Mouse (Mus musculus) liver, embryonic 13.5 days (tissue): ENCODE data around the gene Robo4. TPM values are rescaled to one million over a fixed set of nuclear protein-coding genes. Genes with fewer than 3 reads are reported as not detected.
A peak's percentile ranks its signal among the peaks of the same experiment; 100 is the strongest.

Source experiments
- ATAC-seq: fragments of 200-750 bp; cut with Nextera tagmentation; 2 replicates; pipeline ENCODE4 v1.8.0; 2017; ENCODE audit warnings: low read depth, mild to moderate bottlenecking, moderate number of reproducible peaks, moderate library complexity
- DNase-seq: peaks from one replicate; pipeline ENCODE4 v3.0.0; 2022
- H3K27ac ChIP-seq: fragments of 300-500 bp; sonication (generic); 2 replicates; pipeline ENCODE4 v1.5.1; 2015; ENCODE audit warnings: moderate library complexity, mild to moderate bottlenecking, inconsistent platforms
- H3K27me3 ChIP-seq: fragments of 300-500 bp; sonication (generic); 2 replicates; pipeline ENCODE4 v1.6.1; 2015; ENCODE audit warnings: mild to moderate bottlenecking, inconsistent platforms
- H3K36me3 ChIP-seq: fragments of 300-500 bp; sonication (generic); 2 replicates; pipeline ENCODE4 v1.6.1; 2015; ENCODE audit warnings: mild to moderate bottlenecking, inconsistent platforms
- H3K4me1 ChIP-seq: fragments of 300-500 bp; sonication (generic); replicated peaks from 2 replicates; pipeline ENCODE4 v1.6.1; 2015; ENCODE audit warnings: inconsistent platforms
- H3K4me2 ChIP-seq: fragments of 300-500 bp; sonication (generic); 2 replicates; pipeline ENCODE4 v1.6.1; 2015; ENCODE audit warnings: inconsistent platforms, mild to moderate bottlenecking, moderate library complexity
- H3K4me3 ChIP-seq: fragments of 300-500 bp; sonication (generic); replicated peaks from 2 replicates; pipeline ENCODE4 v1.5.1; 2015; ENCODE audit warnings: mild to moderate bottlenecking, inconsistent platforms
- H3K9ac ChIP-seq: fragments of 300-500 bp; sonication (generic); 2 replicates; pipeline ENCODE4 v1.6.1; 2015; ENCODE audit warnings: mild to moderate bottlenecking, inconsistent platforms
- H3K9me3 ChIP-seq: fragments of 300-500 bp; sonication (generic); replicated peaks from 2 replicates; pipeline ENCODE4 v1.6.1; 2016; ENCODE audit warnings: inconsistent platforms
- WGBS: fragments of 180-500 bp; shearing (Covaris S2); methylation state at CpG from one replicate; pipeline ENCODE4 v1.1.7; 2015; ENCODE audit not compliant: insufficient replicate concordance; 5-methylcytosine and 5-hydroxymethylcytosine counted together
- polyA plus RNA-seq: library from polyadenylated mRNA; unstranded; fragments of >200 nt; fragmentation: Nextera tagmentation; extraction: Ambion mirVana; gene quantifications from 2 replicates; pipeline ENCODE4 v1.2.1, GENCODE M21; 2015

Gene Robo4
- polyA plus RNA-seq, result 2.0 and 2.5 TPM in 2 replicates

- no peaks in the 10 kb centered on the region for H3K36me3 ChIP-seq
- H3K9me3 ChIP-seq, result no peaks in the 10 kb centered on the region
- no peak within 1 kb of the TSS; the same call in 1 of the 2 replicates for H3K9ac ChIP-seq
- H3K4me2 ChIP-seq, result 0 out of 2 replicates have a peak within 1 kb of the TSS, but pooled peaks have one; percentile 4
- WGBS, result 7% methylated on average over 7 of the region's 7 CpGs
- H3K4me1 ChIP-seq, result no peaks in the 10 kb centered on the region
- no peak for DNase-seq
- ATAC-seq, result 0 out of 2 replicates have a peak, but pooled peaks have one; percentile 34
- no peak within 1 kb of the TSS for H3K4me3 ChIP-seq
- H3K27ac ChIP-seq, result no peak within 1 kb of the TSS
- no peaks in the 10 kb centered on the region; the same call in 1 of the 2 replicates for H3K27me3 ChIP-seq
Observed at GRCm38 (mm10) chr9:37401802-37402201, at the start of gene Robo4. Robo4 (plus strand) TSS chr9:37401897.

- H3K4me2 ChIP-seq, result no peak overlapping the region
- no peak overlapping the region for H3K9ac ChIP-seq
- H3K36me3 ChIP-seq, result no peaks in the 10 kb centered on the region
- no peaks in the 10 kb centered on the region for H3K27me3 ChIP-seq
- H3K4me3 ChIP-seq, result no peak overlapping the region
- WGBS, result 21% methylated on average over 1 of the region's 1 CpGs
- no peak for DNase-seq
- peaks cover 11% of the 10 kb centered on the region for H3K4me1 ChIP-seq
- no peak for ATAC-seq
- H3K27ac ChIP-seq, result no peak overlapping the region
- H3K9me3 ChIP-seq, result no peaks in the 10 kb centered on the region
Observed at GRCm38 (mm10) chr9:37354485-37354884, 47.2 kb upstream of the Robo4 start.

- H3K9ac ChIP-seq, result no peak overlapping the region
- peaks cover 10% of the 10 kb centered on the region for H3K4me1 ChIP-seq
- DNase-seq (no peak), ATAC-seq (no peak)
- no peaks in the 10 kb centered on the region for H3K36me3 ChIP-seq
- H3K9me3 ChIP-seq, result no peaks in the 10 kb centered on the region
- no peak overlapping the region for H3K27ac ChIP-seq
- no peak overlapping the region for H3K4me3 ChIP-seq
- 65% methylated on average over 7 of the region's 7 CpGs for WGBS
- no peaks in the 10 kb centered on the region for H3K27me3 ChIP-seq
- H3K4me2 ChIP-seq, result no peak overlapping the region
Observed at GRCm38 (mm10) chr9:37358713-37359330, 42.9 kb upstream of the Robo4 start.

- Histone ChIP-seq H3K4me1 (peaks cover 10% of the 10 kb centered on the region), H3K36me3 (no peaks in the 10 kb centered on the region), H3K4me2 (no peak overlapping the region), H3K9ac (no peak overlapping the region), H3K27ac (no peak overlapping the region), H3K27me3 (no peaks in the 10 kb centered on the region), H3K9me3 (no peaks in the 10 kb centered on the region), H3K4me3 (no peak overlapping the region)
- DNase-seq (no peak), ATAC-seq (no peak)
- WGBS, result 62% methylated on average over 6 of the region's 6 CpGs
Observed at GRCm38 (mm10) chr9:37359331-37360220, 42.1 kb upstream of the Robo4 start.

GRCm38 (mm10) chr9:37362084-37362483 lies 39.6 kb upstream of the Robo4 start:
- Histone ChIP-seq H3K4me1 (peaks cover 10% of the 10 kb centered on the region), H3K9ac (no peak overlapping the region), H3K9me3 (no peaks in the 10 kb centered on the region), H3K27me3 (no peaks in the 10 kb centered on the region), H3K27ac (no peak overlapping the region), H3K4me2 (no peak overlapping the region), H3K4me3 (no peak overlapping the region), H3K36me3 (no peaks in the 10 kb centered on the region)
- ATAC-seq, result no peak
- no peak for DNase-seq

DNA sequence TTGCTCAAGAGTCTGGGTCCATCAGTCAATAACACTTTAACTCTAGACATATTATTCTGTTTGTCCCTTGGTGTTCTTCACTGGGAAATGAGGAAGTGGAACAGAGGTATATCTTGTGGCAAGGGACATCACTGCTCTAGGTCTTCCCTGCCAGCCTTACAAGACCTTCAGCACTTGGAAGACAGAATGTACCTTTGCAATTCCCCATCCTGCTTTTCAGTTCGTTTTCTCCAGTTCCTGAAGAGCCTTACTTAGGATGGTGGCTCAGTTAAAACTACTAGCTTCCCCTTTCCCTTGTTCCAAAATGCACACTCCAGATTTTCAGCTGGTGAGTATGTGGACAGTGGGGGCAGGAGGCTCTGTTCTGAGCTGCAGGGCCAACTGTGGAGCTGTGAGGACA lies 38.8 kb upstream of the Robo4 start:
- H3K4me2 ChIP-seq, result no peak overlapping the region
- no peak overlapping the region for H3K27ac ChIP-seq
- peaks cover 10% of the 10 kb centered on the region for H3K4me1 ChIP-seq
- H3K9ac ChIP-seq, result no peak overlapping the region
- no peaks in the 10 kb centered on the region for H3K9me3 ChIP-seq
- 27% methylated on average over 1 of the region's 1 CpGs for WGBS
- H3K36me3 ChIP-seq, result no peaks in the 10 kb centered on the region
- H3K27me3 ChIP-seq, result no peaks in the 10 kb centered on the region
- ATAC-seq, result no peak
- DNase-seq, result no peak
- H3K4me3 ChIP-seq, result no peak overlapping the region

DNA sequence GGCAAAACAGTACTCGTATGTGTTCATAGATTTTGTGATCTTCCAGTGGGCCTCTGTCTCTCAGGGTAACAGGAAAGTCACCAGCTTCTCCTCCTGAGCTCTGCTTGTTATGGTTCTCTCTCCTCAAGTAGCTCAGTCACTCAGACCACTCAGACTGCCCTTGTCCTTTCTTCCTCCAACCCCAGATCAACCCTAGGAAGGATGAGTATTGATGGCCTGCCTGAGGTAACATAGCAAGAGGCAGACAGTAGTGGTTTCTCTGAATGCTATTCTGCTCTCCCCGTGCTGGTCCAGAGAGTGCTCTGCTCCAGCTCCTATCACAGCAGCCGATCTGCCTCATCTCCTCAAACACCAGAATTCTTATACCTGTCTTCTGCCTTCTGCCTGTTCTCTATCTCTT lies 38.1 kb upstream of the Robo4 start:
- 48% methylated on average over 3 of the region's 3 CpGs for WGBS
- no peaks in the 10 kb centered on the region for H3K36me3 ChIP-seq
- H3K27ac ChIP-seq, result no peak overlapping the region
- H3K4me2 ChIP-seq, result no peak overlapping the region
- H3K4me1 ChIP-seq, result peaks cover 10% of the 10 kb centered on the region
- H3K9ac ChIP-seq, result no peak overlapping the region
- no peak for DNase-seq
- ATAC-seq, result no peak
- no peaks in the 10 kb centered on the region for H3K27me3 ChIP-seq
- H3K9me3 ChIP-seq, result no peaks in the 10 kb centered on the region
- H3K4me3 ChIP-seq, result no peak overlapping the region

DNA sequence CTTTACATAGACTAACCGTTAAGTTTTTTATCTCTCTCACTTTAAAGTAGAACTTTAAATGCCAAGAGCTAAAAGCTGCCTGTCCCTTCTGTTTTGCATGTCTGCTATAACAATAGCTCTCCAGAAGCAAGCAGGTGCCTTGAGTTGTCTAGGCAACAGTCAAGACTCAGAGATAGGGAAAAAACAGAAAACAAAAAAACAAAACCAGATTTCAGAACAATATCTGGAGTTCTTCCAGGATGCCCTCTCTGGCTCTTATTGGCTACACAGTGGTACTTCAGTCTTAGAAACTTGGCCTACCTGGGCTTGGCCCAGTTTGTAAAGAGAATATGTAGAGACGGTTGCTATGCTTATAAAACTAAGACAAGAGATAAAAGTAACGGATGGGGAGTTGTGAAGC lies 37.3 kb upstream of the Robo4 start:
- H3K36me3 ChIP-seq, result no peaks in the 10 kb centered on the region
- no peak overlapping the region for H3K27ac ChIP-seq
- ATAC-seq (no peak), DNase-seq (no peak)
- 65% methylated on average over 3 of the region's 3 CpGs for WGBS
- H3K9ac ChIP-seq, result no peak overlapping the region
- no peak overlapping the region for H3K4me2 ChIP-seq
- H3K4me1 ChIP-seq, result peaks cover 4% of the 10 kb centered on the region
- no peak overlapping the region for H3K4me3 ChIP-seq
- no peaks in the 10 kb centered on the region for H3K9me3 ChIP-seq
- no peaks in the 10 kb centered on the region for H3K27me3 ChIP-seq

DNA sequence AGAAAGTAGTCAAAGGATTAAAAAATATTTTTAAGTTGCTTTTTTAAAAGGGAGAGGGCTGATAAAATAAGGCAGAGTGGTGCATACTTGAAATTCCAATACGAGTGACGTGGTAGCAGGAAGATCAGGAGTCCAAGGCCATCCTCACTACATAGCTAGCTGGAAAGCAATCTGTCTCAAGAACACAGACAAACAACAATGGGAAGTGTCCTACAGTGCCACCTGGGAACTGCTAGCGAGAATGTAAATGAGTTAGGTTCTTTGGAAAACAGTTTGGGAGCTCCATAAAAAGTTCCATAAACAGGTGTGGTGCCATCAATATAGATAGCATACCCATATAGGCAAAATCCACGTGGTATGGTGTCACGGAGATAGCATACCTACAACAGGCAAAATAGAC lies 36.0 kb upstream of the Robo4 start:
- no peak for DNase-seq
- 50% methylated on average over 5 of the region's 5 CpGs for WGBS

GRCm38 (mm10) chr9:37367301-37368080 lies 34.2 kb upstream of the Robo4 start, which contains the start of gene Hepacam:
Hepacam (plus strand) TSS chr9:37367351.
- Histone ChIP-seq H3K4me1 (no peaks in the 10 kb centered on the region), H3K4me2 (no peak within 1 kb of the TSS), H3K27me3 (no peaks in the 10 kb centered on the region), H3K9me3 (no peaks in the 10 kb centered on the region), H3K27ac (no peak within 1 kb of the TSS), H3K4me3 (no peak within 1 kb of the TSS), H3K36me3 (no peaks in the 10 kb centered on the region), H3K9ac (no peak within 1 kb of the TSS)
- 74% methylated on average over 17 of the region's 17 CpGs for WGBS
- no peak for DNase-seq
- ATAC-seq, result no peak

More for the DNA sequence above, 36.0 kb upstream of the Robo4 start:
- Histone ChIP-seq H3K27me3 (no peaks in the 10 kb centered on the region), H3K9ac (no peak overlapping the region), H3K4me1 (no peaks in the 10 kb centered on the region), H3K9me3 (no peaks in the 10 kb centered on the region), H3K4me3 (no peak overlapping the region), H3K36me3 (no peaks in the 10 kb centered on the region), H3K27ac (no peak overlapping the region), H3K4me2 (no peak overlapping the region)
- no peak for ATAC-seq
